Mouse (Mus musculus) hindbrain, embryonic 14.5 days (tissue): Measurements from ENCODE around the gene Cmtm5. TPM values are rescaled to one million over a fixed set of nuclear protein-coding genes. Genes with fewer than 3 reads are reported as not detected.
"Not testable (repeated sequence)": the region's sequence is repeated elsewhere in the genome, so short reads cannot be mapped to it uniquely, and the experiment has no call there.

Source experiments
- ATAC-seq: fragments of 200-750 bp; cut with Nextera tagmentation; 2 replicates; pipeline ENCODE4 v1.8.0; 2017; ENCODE audit warnings: moderate number of reproducible peaks, mild to moderate bottlenecking, moderate TSS enrichment, moderate library complexity; ENCODE audit not compliant: low FRiP score
- DNase-seq: peaks from one replicate; pipeline ENCODE4 v3.0.0-alpha.2; 2015; ENCODE audit warnings: low spot score
- H3K27ac ChIP-seq: fragments of 300-500 bp; sonication (generic); 2 replicates; pipeline ENCODE4 v1.5.1; 2014; ENCODE audit warnings: mild to moderate bottlenecking, moderate library complexity
- H3K27me3 ChIP-seq: fragments of 300-500 bp; sonication (generic); 2 replicates; pipeline ENCODE4 v1.6.1; 2014; ENCODE audit warnings: mild to moderate bottlenecking, low read length, mixed read lengths; ENCODE audit not compliant: control insufficient read depth, insufficient read depth
- H3K36me3 ChIP-seq: fragments of 300-500 bp; sonication (generic); replicated peaks from 2 replicates; pipeline ENCODE4 v1.6.1; 2014; ENCODE audit not compliant: control insufficient read depth, insufficient read depth
- H3K4me1 ChIP-seq: fragments of 300-500 bp; sonication (generic); replicated peaks from 2 replicates; pipeline ENCODE4 v1.6.1; 2014; ENCODE audit warnings: antibody characterized with exemption, low read length, mixed read lengths; ENCODE audit not compliant: control insufficient read depth, insufficient read depth
- H3K4me2 ChIP-seq: fragments of 300-500 bp; sonication (generic); replicated peaks from 2 replicates; pipeline ENCODE4 v1.6.1; 2014; ENCODE audit warnings: mild to moderate bottlenecking, moderate library complexity
- H3K4me3 ChIP-seq: fragments of 300-500 bp; sonication (generic); replicated peaks from 2 replicates; pipeline ENCODE4 v1.5.1; 2014; ENCODE audit warnings: mild to moderate bottlenecking, low read length
- H3K9ac ChIP-seq: fragments of 300-500 bp; sonication (generic); 2 replicates; pipeline ENCODE4 v1.6.1; 2014
- H3K9me3 ChIP-seq: fragments of 300-500 bp; sonication (generic); 2 replicates; pipeline ENCODE4 v1.6.1; 2016; ENCODE audit warnings: low read length; ENCODE audit not compliant: control insufficient read depth
- WGBS: fragments of 180-500 bp; shearing (Covaris S2); extraction: QIAGEN DNeasy Blood & Tissue Kit; methylation state at CpG from one replicate; pipeline ENCODE4 v1.1.7; 2014; 5-methylcytosine and 5-hydroxymethylcytosine counted together
- microRNA counts: library from miRNA; unstranded; fragments of <30 nt; microRNA quantifications from one replicate; lab custom pipeline; 2016
- microRNA-seq: library from miRNA; unstranded; fragments of <30 nt; microRNA quantifications from one replicate; pipeline ENCODE4, GENCODE M21; 2016
- polyA plus RNA-seq: library from polyadenylated mRNA; unstranded; fragments of >200 nt; fragmentation: Nextera tagmentation; extraction: Ambion mirVana; gene quantifications from 2 replicates; pipeline ENCODE4 v1.2.1, GENCODE M21; 2014

Gene Cmtm5
- polyA plus RNA-seq, 1 experiment from 2014 or later = 11.4 TPM

GRCm38 (mm10) chr14:54976633-54977032 is 40.6 kb downstream of the Cmtm5 start, which contains the start of gene Gm17428:
Gene Gm17428 (plus strand): TSS chr14:54976933.
- Histone ChIP-seq H3K27me3 (no peaks in the 10 kb centered on the region), H3K4me1 (peaks cover 15% of the 10 kb centered on the region), H3K4me2 (no peak within 1 kb of the TSS), H3K9me3 (no peaks in the 10 kb centered on the region), H3K27ac (no peak within 1 kb of the TSS), H3K36me3 (no peaks in the 10 kb centered on the region), H3K4me3 (no peak within 1 kb of the TSS), H3K9ac (no peak within 1 kb of the TSS)
- DNase-seq = no peak
- ATAC-seq = no peak
- WGBS = 88% methylated on average over 1 of the region's 1 CpGs

DNA sequence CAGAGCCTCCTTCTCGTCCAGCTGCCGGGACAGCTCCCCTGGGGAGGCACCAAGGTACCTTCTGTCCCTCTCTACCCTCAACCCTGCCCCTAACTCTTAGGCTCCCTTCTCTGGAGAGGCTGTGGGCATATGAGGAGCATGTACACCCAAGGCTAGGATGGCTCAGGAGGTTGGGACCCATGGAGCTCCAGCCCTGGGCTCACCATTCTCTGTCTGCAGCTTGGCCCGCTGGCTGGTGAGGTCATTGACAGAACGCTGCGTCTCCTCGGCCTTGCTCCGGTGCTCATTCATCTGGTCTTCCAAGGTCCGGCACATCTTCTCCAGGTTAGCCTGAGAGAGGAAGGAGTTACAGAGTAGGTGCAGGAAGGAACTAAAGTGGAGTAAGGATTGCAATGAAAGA is 42.6 kb downstream of the Cmtm5 start:
- H3K36me3 ChIP-seq = no peaks in the 10 kb centered on the region
- no peaks in the 10 kb centered on the region for H3K27me3 ChIP-seq
- WGBS = 91% methylated on average over 8 of the region's 8 CpGs

DNA sequence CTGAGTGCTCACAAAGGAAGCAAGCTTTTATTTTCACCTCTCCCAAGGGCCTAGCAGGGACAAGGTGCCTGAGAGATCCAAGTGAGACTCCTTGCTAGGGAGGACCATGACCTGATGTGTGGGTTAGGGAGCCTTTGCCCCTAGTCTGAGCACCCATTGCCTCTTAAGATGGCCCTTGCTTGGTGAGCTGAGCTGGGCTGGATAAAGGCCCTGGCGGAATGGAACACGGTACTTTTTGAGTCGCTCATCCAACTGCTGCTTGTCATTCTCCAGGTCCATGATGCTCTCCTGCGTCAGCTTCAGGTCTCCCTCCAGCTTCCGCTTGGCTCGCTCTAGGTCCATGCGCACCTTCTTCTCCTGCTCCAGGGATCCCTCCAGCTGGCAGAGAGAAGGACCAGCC is 45.9 kb downstream of the Cmtm5 start:
- H3K36me3 ChIP-seq = no peaks in the 10 kb centered on the region
- ATAC-seq (no peak), DNase-seq (no peak)
- no peaks in the 10 kb centered on the region for H3K27me3 ChIP-seq
- no peaks in the 10 kb centered on the region for H3K4me1 ChIP-seq
- H3K4me2 ChIP-seq = no peak overlapping the region
- H3K9ac ChIP-seq = no peak overlapping the region
- H3K4me3 ChIP-seq = no peak overlapping the region
- 89% methylated on average over 7 of the region's 7 CpGs for WGBS
- H3K27ac ChIP-seq = no peak overlapping the region
- H3K9me3 ChIP-seq = no peaks in the 10 kb centered on the region

More for the DNA sequence above, 42.6 kb downstream of the Cmtm5 start:
- H3K27ac ChIP-seq = no peak overlapping the region
- no peak for DNase-seq
- peaks cover 11% of the 10 kb centered on the region for H3K4me1 ChIP-seq
- no peak overlapping the region for H3K9ac ChIP-seq
- no peak overlapping the region for H3K4me3 ChIP-seq
- no peak overlapping the region for H3K4me2 ChIP-seq
- ATAC-seq = no peak
- no peaks in the 10 kb centered on the region for H3K9me3 ChIP-seq

- H3K27me3 ChIP-seq, ATAC-seq, H3K4me2 ChIP-seq, H3K27ac ChIP-seq, H3K9me3 ChIP-seq, H3K4me3 ChIP-seq, DNase-seq, H3K4me1 ChIP-seq, H3K36me3 ChIP-seq, H3K9ac ChIP-seq: not testable (repeated sequence)
- WGBS = 92% methylated on average over 9 of the region's 9 CpGs
Measured at GRCm38 (mm10) chr14:54988350-54988874, 52.4 kb downstream of the Cmtm5 start.

MicroRNAs encoded within 50 kb of the gene (microRNA counts, 519-probe panel; counts per million panel counts)
- not detected for microRNA mmu-miR-208a (lab: Ali Mortazavi, UCI)
- not detected for microRNA mmu-miR-208b (lab: Ali Mortazavi, UCI)

Small RNA genes within 50 kb of the gene (microRNA-seq; reads per million reads assigned to microRNA genes)
- gene Mir208a (0.65 reads per million), gene Mir208b (4.7 reads per million, percentile 21 among the genes with 10 or more reads in this experiment)

Other genes with a start within 250 kb of the Cmtm5 start
- gene Acin1, start 249.3 kb upstream of the Cmtm5 start, polyA plus RNA-seq = 98.2 and 99.1 TPM in 2 replicates
- gene Gm29776, start 237.4 kb upstream of the Cmtm5 start, polyA plus RNA-seq = 0.21 and 0.29 TPM in 2 replicates
- gene Cebpe, start 224.1 kb upstream of the Cmtm5 start, polyA plus RNA-seq = not detected in 2 replicates
- 9.8 and 10.7 TPM in 2 replicates for gene Slc7a8, start 154.3 kb upstream of the Cmtm5 start, polyA plus RNA-seq
- not detected in 2 replicates for gene Rnf212b, start 122.1 kb upstream of the Cmtm5 start, polyA plus RNA-seq
- 10.7 and 10.8 TPM in 2 replicates for gene Homez, start 65.3 kb upstream of the Cmtm5 start, polyA plus RNA-seq
- gene Ppp1r3e, start 58.7 kb upstream of the Cmtm5 start, polyA plus RNA-seq = 5.0 and 5.7 TPM in 2 replicates
- gene Bcl2l2, start 52.9 kb upstream of the Cmtm5 start, polyA plus RNA-seq = 5.2 and 5.3 TPM in 2 replicates
- gene Gm20521, start 52.8 kb upstream of the Cmtm5 start, polyA plus RNA-seq = not detected in 2 replicates
- 141 and 159 TPM in 2 replicates for gene Pabpn1, start 43.8 kb upstream of the Cmtm5 start, polyA plus RNA-seq
- gene Slc22a17, start 23.1 kb upstream of the Cmtm5 start, polyA plus RNA-seq = 136 and 142 TPM in 2 replicates
- gene Efs, start 10.1 kb upstream of the Cmtm5 start, polyA plus RNA-seq = 15.4 and 15.6 TPM in 2 replicates
- 0.72 and 0.74 TPM in 2 replicates for gene Il25, start 3.6 kb upstream of the Cmtm5 start, polyA plus RNA-seq
- gene Myh6, start 30.7 kb downstream of the Cmtm5 start, polyA plus RNA-seq = 0.78 and 2.1 TPM in 2 replicates
- not detected in 2 replicates for gene Gm17428, start 40.7 kb downstream of the Cmtm5 start, polyA plus RNA-seq
- 5.6 and 6.7 TPM in 2 replicates for gene Myh7, start 58.4 kb downstream of the Cmtm5 start, polyA plus RNA-seq
- gene Ngdn, start 79.2 kb downstream of the Cmtm5 start, polyA plus RNA-seq = 42.6 and 43.1 TPM in 2 replicates
- gene Zfhx2, start 156.1 kb downstream of the Cmtm5 start, polyA plus RNA-seq = 17.8 and 21.5 TPM in 2 replicates
- gene Thtpa, start 158.5 kb downstream of the Cmtm5 start, polyA plus RNA-seq = 30.4 and 30.7 TPM in 2 replicates
- 6.3 and 8.6 TPM in 2 replicates for gene Ap1g2, start 170.3 kb downstream of the Cmtm5 start, polyA plus RNA-seq
- 35.4 and 42.7 TPM in 2 replicates for gene Jph4, start 180.7 kb downstream of the Cmtm5 start, polyA plus RNA-seq